Comparison of ENCODE assay signal across 8 mouse cellular contexts in the genomic region with DNA sequence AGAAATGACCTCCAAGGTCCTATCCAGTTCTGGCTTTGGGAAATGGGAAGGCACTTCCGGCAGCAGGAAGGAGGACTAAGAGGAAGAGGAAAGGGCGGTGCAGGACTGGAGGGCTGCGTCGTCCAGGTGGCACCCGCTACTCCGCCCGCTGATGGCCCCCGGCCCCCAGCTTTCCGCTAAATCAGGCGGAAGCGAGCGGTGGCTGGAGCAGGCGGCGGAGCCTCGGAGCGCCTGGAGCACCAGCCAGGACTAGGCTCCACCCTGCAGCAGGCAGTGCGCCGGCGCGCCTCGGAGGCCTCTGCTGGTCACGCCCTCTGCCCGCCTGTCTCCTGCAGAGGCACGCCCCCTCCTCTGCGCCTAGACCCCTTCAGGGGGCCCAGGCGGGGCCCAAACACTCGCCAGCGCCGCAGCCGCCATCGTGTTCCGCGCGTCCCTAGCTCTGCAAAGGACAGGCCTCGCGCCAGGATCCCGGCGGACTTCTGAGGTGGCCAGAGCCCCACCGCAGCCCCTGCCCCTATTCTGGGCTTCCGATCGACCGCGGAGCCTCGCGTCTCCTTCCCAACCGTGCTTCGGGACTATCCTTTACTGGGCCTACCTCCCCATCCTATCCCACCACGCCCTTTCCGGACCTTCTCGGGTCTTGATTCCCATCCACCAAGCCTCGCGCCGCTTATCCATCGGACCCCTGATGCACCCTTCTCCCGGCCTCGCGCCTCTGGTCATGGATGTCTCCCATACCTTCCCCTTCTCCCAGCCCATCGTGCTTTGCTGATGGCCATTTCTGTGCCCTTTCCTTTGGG. TPM values are rescaled to one million over a fixed set of nuclear protein-coding genes. Genes with fewer than 3 reads are reported as not detected.
DNase-seq lines count a peak whose midpoint lies in the region; ATAC-seq lines count a peak whose summit lies in the region.

TSS of gene Cul7 (plus strand) at position 106 of the 800 bp plus-strand sequence.

- ATAC-seq in hindbrain, embryonic 11.5 days (ENCODE audit: low FRiP score) = peak; percentile 93

- H3K4me3 ChIP-seq in hindbrain, embryonic 11.5 days (ENCODE audit: low read depth, low read length) = peak within 1 kb of the TSS; percentile 67

- peak; percentile 95 for DNase-seq in NIH3T3 (ENCODE audit: low read depth)
- peak; percentile 93 for DNase-seq in cerebellum, adult 9-11 months
- DNase-seq in frontal cortex, postnatal 10 days (ENCODE audit: low spot score in 2 of 2) = peak; percentile 89 to 92
- peak; percentile 93 for DNase-seq in hindbrain, embryonic 11.5 days (ENCODE audit: low spot score)
- DNase-seq in layer of hippocampus, postnatal 14 days (ENCODE audit: low spot score in 2 of 2) = peak; percentile 88 to 93
- DNase-seq in lung, postnatal 10 days = peak; percentile 97
- peak; percentile 82 for DNase-seq in ovary, postnatal 14 days (ENCODE audit: low spot score)
- DNase-seq in thymus, postnatal 10 days (ENCODE audit: low spot score in 2 of 2) = peak; percentile 92

- no peaks in the 10 kb centered on the region for H3K9me3 ChIP-seq in hindbrain, embryonic 11.5 days (ENCODE audit: control insufficient read depth, low read length)

- H3K4me2 ChIP-seq in hindbrain, embryonic 11.5 days (replicated peaks; ENCODE audit: low read depth, low read length) = peak within 1 kb of the TSS; percentile 91

- H3K27me3 ChIP-seq in hindbrain, embryonic 11.5 days (ENCODE audit: control insufficient read depth, insufficient read depth, low read length) = no peaks in the 10 kb centered on the region

- H3K4me1 ChIP-seq in hindbrain, embryonic 11.5 days (replicated peaks; ENCODE audit: control insufficient read depth, insufficient read depth, low read length) = peaks cover 12% of the 10 kb centered on the region; the same call in 1 of the 2 replicates

- peak within 1 kb of the TSS; percentile 92 for H3K9ac ChIP-seq in hindbrain, embryonic 11.5 days (ENCODE audit: low read depth, low read length)

- WGBS in hindbrain, embryonic 11.5 days = under 1% methylated on average over 49 of the region's 58 CpGs

- H3K27ac ChIP-seq in hindbrain, embryonic 11.5 days (ENCODE audit: low read depth, low read length) = peak within 1 kb of the TSS; percentile 93

- H3K36me3 ChIP-seq in hindbrain, embryonic 11.5 days (ENCODE audit: control insufficient read depth, insufficient read depth, low read length) = peaks cover 12% of the 10 kb centered on the region

RNA-seq across cellular contexts. Expression of gene Cul7, which starts in this region (rescaled TPM):
- polyA plus RNA-seq in hindbrain, embryonic 11.5 days (2014; fragmentation: Nextera tagmentation; extraction: Ambion mirVana) = 25.9 and 30.5 TPM in 2 replicates
- total RNA-seq in layer of hippocampus, postnatal 14 days (2021) = 10 to 100 TPM; 23.8 to 24.4 TPM

Comparison
In these comparisons a context has a peak if more than half of its experiments do, and no peak if none do; other contexts are left out.
1. Peak in every context shown above with its lines: DNase-seq, ATAC-seq, H3K4me3 ChIP-seq and H3K27ac ChIP-seq.